Mouse (Mus musculus) 416B (cell line): ENCODE data around the gene Map4k5.

Source experiments
- DNase-seq: peaks from one replicate; pipeline ENCODE4 v3.0.0; 2011; ENCODE audit warnings: low read depth

Gene Map4k5

GRCm38 (mm10) chr12:69783247-69784025, 109.6 kb downstream of the Map4k5 start:
- DNase-seq, result peak; percentile 47

GRCm38 (mm10) chr12:69781935-69782650, 110.9 kb downstream of the Map4k5 start:
- DNase-seq, result peak; percentile 43

GRCm38 (mm10) chr12:69781480-69781879, 111.5 kb downstream of the Map4k5 start:
- DNase-seq, result no peak

- DNase-seq, result no peak
These were observed 115.0 kb downstream of the Map4k5 start for GRCm38 (mm10) chr12:69777957-69778356.

- DNase-seq, result no peak
These were observed 115.7 kb downstream of the Map4k5 start for GRCm38 (mm10) chr12:69777341-69777730.

DNA sequence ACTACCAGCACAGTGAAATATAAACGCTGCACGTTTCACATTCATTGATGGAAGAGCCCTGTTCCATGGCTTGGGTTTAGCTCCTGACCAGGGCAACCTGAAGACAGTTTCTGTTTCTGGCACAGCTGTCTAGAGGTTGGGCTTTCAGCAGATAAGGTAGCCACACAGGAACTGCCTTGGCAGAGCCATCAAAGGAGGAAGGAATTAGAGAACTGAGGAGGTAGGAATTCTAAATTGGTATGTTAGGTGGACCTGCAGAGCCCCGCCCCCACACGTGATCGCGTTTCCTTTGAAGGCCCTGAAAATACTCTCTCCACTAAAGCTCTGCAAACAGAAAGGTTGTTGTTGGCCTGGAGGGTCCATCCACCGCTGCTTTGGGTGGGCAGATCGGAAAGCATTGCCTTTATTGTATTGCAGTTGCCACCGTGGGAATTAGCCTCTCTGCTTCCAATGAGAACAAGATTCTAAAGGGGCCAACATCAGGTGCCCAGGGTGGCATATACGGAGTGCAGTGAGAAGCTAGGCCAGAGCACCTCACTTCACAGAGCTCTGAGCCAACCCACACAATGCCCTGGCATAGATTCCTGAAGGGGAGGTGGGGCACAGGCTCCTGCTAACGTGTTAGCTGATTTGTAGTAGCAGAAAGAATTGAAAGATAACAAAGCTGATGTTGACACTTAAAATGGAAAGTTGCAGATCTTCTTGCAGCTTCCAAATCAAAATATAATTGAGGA, 116.2 kb downstream of the Map4k5 start:
- DNase-seq, result peak; percentile 40

GRCm38 (mm10) chr12:69768841-69769240, 124.2 kb downstream of the Map4k5 start:
- DNase-seq, result no peak

GRCm38 (mm10) chr12:69767476-69768258, 125.3 kb downstream of the Map4k5 start:
- DNase-seq, result peak; percentile 15

GRCm38 (mm10) chr12:69766185-69766904, 126.7 kb downstream of the Map4k5 start:
- peak; percentile 90 for DNase-seq

DNA sequence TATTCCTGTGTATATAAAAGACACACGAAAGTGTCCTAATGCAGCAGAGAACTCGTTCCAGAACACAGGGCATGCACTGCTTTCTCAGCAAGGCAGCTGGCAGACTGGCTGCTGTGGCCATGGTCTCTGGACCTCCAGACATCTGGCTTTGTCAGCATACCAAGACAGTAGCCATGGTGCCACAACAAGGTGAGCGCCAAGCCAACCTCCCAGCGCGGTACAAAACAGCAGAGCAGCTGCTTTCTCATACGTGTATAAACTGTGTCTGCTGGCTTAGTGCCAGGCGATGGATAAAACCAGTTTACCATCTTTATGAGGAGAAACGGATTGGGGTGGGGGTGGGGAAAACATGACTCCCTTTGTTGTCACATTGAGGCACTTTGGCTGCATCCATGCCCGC, 127.5 kb downstream of the Map4k5 start:
- DNase-seq, result no peak

DNA sequence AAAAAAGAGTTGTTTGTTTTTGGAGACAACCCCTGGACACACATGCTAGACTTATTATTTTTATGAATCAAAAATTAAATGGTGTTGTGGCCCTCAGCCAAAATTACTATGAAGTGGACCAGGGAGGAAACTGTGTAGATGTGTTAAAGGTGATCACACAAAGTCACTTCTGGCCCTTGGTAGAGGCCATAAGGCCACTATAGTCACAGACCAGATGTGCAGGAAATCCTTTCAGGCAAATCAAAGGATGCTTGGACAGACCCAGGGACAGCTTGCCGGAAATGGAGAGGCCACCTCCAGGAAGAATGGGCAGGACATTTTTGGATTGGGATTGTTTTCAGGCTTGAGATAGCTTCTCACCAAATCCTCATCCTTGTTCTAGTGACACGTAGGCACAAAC, 131.4 kb downstream of the Map4k5 start:
- no peak for DNase-seq

DNA sequence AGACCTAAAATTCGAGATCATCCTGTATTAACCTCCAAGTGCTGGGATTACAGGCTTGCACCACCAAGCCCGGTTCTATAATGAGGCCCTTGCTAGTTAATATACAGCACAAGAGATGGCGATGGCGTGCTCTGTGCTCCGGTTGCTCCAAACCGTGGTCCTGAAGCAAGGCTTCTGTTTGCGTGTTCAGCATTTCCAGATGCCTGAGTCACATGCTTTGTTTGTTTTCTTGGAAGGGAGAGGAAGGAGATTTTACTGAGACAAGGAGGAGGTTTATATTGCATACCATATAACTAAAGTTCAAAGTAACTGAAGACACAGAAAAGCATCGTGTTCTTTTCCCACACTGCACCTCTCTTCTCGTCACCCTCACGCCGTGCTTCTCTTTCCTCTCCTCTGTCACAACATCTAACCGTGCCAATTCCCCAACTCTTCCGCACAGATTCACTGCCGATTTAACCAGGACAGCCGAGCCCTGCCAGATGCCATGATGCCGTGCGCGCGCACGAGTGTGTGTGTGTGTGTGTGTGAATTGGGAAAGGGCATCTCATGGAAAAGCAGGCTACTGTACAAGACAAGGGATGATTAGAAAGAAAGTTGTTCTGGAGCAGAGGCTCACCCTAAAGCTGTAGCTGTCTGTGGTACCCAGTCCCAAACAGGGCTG, 132.1 kb downstream of the Map4k5 start:
- DNase-seq, result no peak

- DNase-seq, result no peak
These were observed 133.0 kb downstream of the Map4k5 start for GRCm38 (mm10) chr12:69760014-69760413.

GRCm38 (mm10) chr12:69759267-69759885, 133.6 kb downstream of the Map4k5 start:
- no peak for DNase-seq

GRCm38 (mm10) chr12:69758221-69759185, 134.5 kb downstream of the Map4k5 start:
- no peak for DNase-seq

DNA sequence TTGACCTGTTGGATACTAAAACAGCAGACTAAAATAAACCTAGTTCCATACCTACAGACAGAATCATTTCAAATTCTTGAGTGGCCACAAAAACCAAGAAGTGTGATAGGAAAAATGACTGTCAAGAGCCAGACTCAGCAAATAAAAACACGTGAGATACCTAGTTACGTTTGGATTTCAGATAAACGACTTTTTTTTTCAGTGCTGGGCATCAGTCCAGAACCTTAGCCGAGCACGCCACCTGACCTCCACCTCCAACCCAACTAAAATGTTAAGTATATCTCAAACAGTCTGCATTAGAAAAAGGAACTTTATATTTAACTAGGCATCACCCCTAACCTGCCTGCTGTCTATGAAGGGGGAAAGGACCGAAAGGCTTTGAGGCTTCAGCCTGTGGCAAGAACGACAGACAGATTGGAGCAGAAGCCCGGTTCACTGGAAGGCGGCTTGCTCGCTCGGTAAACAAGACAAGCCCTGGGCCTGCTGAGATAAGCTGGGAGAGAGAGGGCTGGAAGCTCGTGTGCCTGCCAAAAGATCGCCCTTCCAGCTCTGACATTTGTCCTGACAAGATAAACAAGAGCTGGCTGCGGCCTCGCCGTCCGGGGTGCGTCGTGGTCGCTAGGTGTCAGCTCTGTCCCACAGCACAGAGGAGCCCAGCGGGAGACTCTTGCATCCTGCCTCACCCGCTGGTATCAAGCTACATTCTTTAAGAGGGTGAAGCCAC, 135.4 kb downstream of the Map4k5 start:
- peak; percentile 59 for DNase-seq

DNA sequence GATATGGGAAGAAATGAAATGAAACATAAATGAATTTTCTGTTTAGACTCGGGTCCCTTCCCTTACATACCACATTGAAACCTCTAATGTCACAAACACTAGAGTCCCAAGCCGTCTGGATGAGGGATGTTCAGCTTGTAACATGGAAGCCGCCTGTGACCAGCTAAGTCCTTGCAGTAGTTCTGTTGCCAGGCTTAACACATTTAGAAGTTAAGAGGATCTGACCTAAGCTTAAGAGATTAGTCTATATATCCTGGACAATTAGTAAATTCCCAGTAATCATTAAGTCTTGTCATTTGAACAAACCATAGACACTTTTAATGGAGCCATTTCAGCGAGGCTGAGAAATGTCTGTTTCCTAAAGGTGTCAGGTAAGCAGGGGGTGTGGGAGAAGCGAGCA, 137.0 kb downstream of the Map4k5 start:
- DNase-seq, result no peak

GRCm38 (mm10) chr12:69753936-69754335, 139.1 kb downstream of the Map4k5 start:
- DNase-seq, result no peak
